Mouse (Mus musculus) kidney, postnatal 0 days (tissue): ENCODE measurements at regions not wholly inside any gene's neighbourhood (a gene's known extent, or its start where the extent isn't known, plus 50 kb on each side); places are given as distances from the start of the nearest gene placed in this dataset.
"Not testable (repeated sequence)": the region's sequence is repeated elsewhere in the genome, so short reads cannot be mapped to it uniquely, and the experiment has no call there.

Experiments used
- ATAC-seq: fragments of 200-750 bp; cut with Nextera tagmentation; replicated peaks from 2 replicates; pipeline ENCODE4 v1.8.0; 2017; ENCODE audit warnings: low read depth, moderate number of reproducible peaks, moderate TSS enrichment, moderate library complexity; ENCODE audit not compliant: low FRiP score
- DNase-seq: peaks from one replicate; pipeline ENCODE4 v3.0.0-alpha.2; 2016; ENCODE audit warnings: low spot score
- H3K27ac ChIP-seq: fragments of 300-500 bp; sonication (generic); 2 replicates; pipeline ENCODE4 v1.5.1; 2014; ENCODE audit warnings: mild to moderate bottlenecking
- H3K27me3 ChIP-seq: fragments of 300-500 bp; sonication (generic); 2 replicates; pipeline ENCODE4 v1.6.1; 2014; ENCODE audit warnings: low read length, mixed read lengths; ENCODE audit not compliant: insufficient read depth
- H3K36me3 ChIP-seq: fragments of 300-500 bp; sonication (generic); 2 replicates; pipeline ENCODE4 v1.6.1; 2014; ENCODE audit warnings: low read length, mixed read lengths; ENCODE audit not compliant: insufficient read depth
- H3K4me1 ChIP-seq: fragments of 300-500 bp; sonication (generic); replicated peaks from 2 replicates; pipeline ENCODE4 v1.6.1; 2014; ENCODE audit warnings: antibody characterized with exemption, low read length, mixed read lengths; ENCODE audit not compliant: insufficient read depth
- H3K4me2 ChIP-seq: fragments of 300-500 bp; sonication (generic); 2 replicates; pipeline ENCODE4 v1.6.1; 2014; ENCODE audit warnings: mild to moderate bottlenecking, low read length, moderate library complexity, mixed read lengths
- H3K4me3 ChIP-seq: fragments of 300-500 bp; sonication (generic); replicated peaks from 2 replicates; pipeline ENCODE4 v1.5.1; 2014; ENCODE audit warnings: low read depth, low read length
- H3K9ac ChIP-seq: fragments of 300-500 bp; sonication (generic); 2 replicates; pipeline ENCODE4 v1.6.1; 2014; ENCODE audit warnings: low read depth, low read length
- H3K9me3 ChIP-seq: fragments of 300-500 bp; sonication (generic); replicated peaks from 2 replicates; pipeline ENCODE4 v1.6.1; 2016; ENCODE audit warnings: low read length, inconsistent platforms, mixed read lengths
- CTCF ChIP-seq: IDR thresholded peaks from 2 replicates; pipeline ENCODE4 v1.5.1; 2016; ENCODE audit warnings: antibody characterized with exemption, low read depth, mild to moderate bottlenecking, moderate library complexity
- WGBS: fragments of 180-500 bp; shearing (Covaris S2); extraction: QIAGEN DNeasy Blood & Tissue Kit; methylation state at CpG from one replicate; pipeline ENCODE4 v1.1.7; 2014; 5-methylcytosine and 5-hydroxymethylcytosine counted together

GRCm38 (mm10) chr4:10404438-10404837 lies 469.9 kb upstream of the 2610301B20Rik start:
- ATAC-seq (no peak), DNase-seq (no peak)
- Histone ChIP-seq H3K4me3 (no peak overlapping the region), H3K4me2 (no peak overlapping the region), H3K9ac (no peak overlapping the region), H3K9me3 (no peaks in the 10 kb centered on the region), H3K27ac (no peak overlapping the region), H3K4me1 (no peaks in the 10 kb centered on the region), H3K27me3 (no peaks in the 10 kb centered on the region), H3K36me3 (no peaks in the 10 kb centered on the region)
- WGBS: 49% methylated on average over 5 of the region's 5 CpGs
- TF ChIP-seq CTCF: no peak

DNA sequence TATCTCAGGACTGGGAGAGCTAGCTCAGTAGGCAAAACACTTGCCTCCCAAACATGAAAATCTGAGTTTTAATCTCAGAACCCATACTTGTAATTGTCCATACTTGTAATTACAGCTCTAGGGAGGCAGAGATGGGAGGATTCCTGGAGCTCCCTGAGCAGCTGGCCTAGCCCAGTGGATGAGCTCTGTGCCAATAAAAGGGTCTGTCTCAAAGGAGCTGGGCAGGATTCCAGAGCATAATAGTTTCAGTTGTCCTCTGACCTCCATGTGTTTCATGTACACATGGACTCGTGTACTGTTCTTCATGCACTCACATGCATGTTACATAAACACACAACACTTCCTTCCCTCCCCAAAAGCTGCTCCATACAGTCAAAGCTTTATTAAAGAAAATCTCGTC lies 469.2 kb upstream of the 2610301B20Rik start:
- H3K9me3 ChIP-seq: no peaks in the 10 kb centered on the region

GRCm38 (mm10) chr4:10414274-10414673 lies 460.0 kb upstream of the 2610301B20Rik start:
- no peak for TF ChIP-seq CTCF
- H3K27me3 ChIP-seq: no peaks in the 10 kb centered on the region
- no peaks in the 10 kb centered on the region for H3K4me1 ChIP-seq
- H3K27ac ChIP-seq: no peak overlapping the region
- no peak overlapping the region for H3K9ac ChIP-seq
- H3K36me3 ChIP-seq: no peaks in the 10 kb centered on the region
- no peak for ATAC-seq
- DNase-seq: no peak
- H3K9me3 ChIP-seq: no peaks in the 10 kb centered on the region
- H3K4me3 ChIP-seq: no peak overlapping the region
- H3K4me2 ChIP-seq: no peak overlapping the region

More for the DNA sequence above, 469.2 kb upstream of the 2610301B20Rik start:
- peak; percentile 15 for DNase-seq
- no peak overlapping the region for H3K27ac ChIP-seq
- no peak for ATAC-seq
- 55% methylated on average over 2 of the region's 2 CpGs for WGBS
- H3K27me3 ChIP-seq: no peaks in the 10 kb centered on the region
- no peaks in the 10 kb centered on the region for H3K36me3 ChIP-seq
- H3K4me3 ChIP-seq: no peak overlapping the region
- no peaks in the 10 kb centered on the region for H3K4me1 ChIP-seq
- TF ChIP-seq CTCF: no peak
- no peak overlapping the region for H3K9ac ChIP-seq
- H3K4me2 ChIP-seq: no peak overlapping the region

- Histone ChIP-seq H3K4me2 (no peak overlapping the region), H3K4me3 (no peak overlapping the region), H3K27me3 (no peaks in the 10 kb centered on the region), H3K9me3 (no peaks in the 10 kb centered on the region), H3K27ac (no peak overlapping the region), H3K36me3 (no peaks in the 10 kb centered on the region), H3K4me1 (no peaks in the 10 kb centered on the region), H3K9ac (no peak overlapping the region)
- TF ChIP-seq CTCF: peak; percentile 47
- ATAC-seq (no peak), DNase-seq (peak; percentile 47)
- WGBS: 38% methylated on average over 1 of the region's 1 CpGs
These were observed 452.9 kb upstream of the 2610301B20Rik start for GRCm38 (mm10) chr4:10421354-10421753.

DNA sequence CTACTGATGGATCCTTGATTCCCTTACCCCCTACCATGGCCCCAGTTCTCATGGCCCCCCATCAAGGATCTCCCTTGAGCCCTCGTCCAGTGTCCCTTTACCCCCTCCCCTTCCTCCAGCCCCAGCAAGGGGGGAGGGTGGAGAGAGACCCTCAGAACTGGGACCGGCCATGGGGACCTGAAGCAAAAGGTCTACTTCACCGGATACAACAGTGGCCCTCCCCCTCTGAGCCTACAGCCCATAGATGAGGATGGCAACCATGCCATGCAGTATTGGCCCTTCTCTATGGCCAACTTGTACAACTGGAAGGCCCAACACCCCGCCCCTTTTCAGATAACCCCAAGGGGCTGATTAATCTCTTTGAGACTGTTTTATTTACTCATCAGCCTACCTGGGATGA lies 439.9 kb upstream of the 2610301B20Rik start:
- Histone ChIP-seq H3K27me3 (no peaks in the 10 kb centered on the region), H3K36me3 (no peaks in the 10 kb centered on the region), H3K9ac (no peak overlapping the region), H3K4me1 (no peaks in the 10 kb centered on the region), H3K9me3 (no peaks in the 10 kb centered on the region), H3K27ac (no peak overlapping the region), H3K4me3 (no peak overlapping the region), H3K4me2 (no peak overlapping the region)
- ATAC-seq: peak; percentile 40; the same call in 1 of the 2 replicates
- TF ChIP-seq CTCF: no peak
- WGBS: 95% methylated on average over 4 of the region's 4 CpGs
- DNase-seq: no peak

DNA sequence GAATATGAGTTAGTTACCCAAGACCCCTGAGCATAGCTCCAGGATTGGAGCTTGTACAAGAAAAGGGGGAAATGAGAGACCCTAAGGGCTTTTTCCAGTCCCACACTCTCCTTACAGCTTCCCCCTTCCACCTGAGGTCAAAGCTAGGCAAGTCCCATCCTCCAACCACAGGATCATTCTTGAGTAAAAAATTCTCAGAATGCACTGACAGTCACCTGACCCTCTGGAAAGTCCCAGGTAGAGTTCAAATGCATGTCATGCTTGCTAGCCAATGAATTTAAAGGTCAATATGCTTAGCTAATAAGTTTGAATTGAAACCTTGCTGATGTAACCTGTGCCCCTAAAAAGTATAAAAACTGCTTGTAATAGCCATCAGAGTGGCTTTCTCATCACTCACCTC lies 434.4 kb upstream of the 2610301B20Rik start:
- not testable (repeated sequence) for H3K4me1 ChIP-seq, H3K9ac ChIP-seq, ATAC-seq, H3K9me3 ChIP-seq, H3K4me2 ChIP-seq, DNase-seq, H3K27me3 ChIP-seq, H3K4me3 ChIP-seq, H3K36me3 ChIP-seq, H3K27ac ChIP-seq

- 21% methylated on average over 1 of the region's 1 CpGs for WGBS
- no peaks in the 10 kb centered on the region for H3K4me1 ChIP-seq
These were observed 414.7 kb upstream of the 2610301B20Rik start for GRCm38 (mm10) chr4:10459603-10460002.

More at GRCm38 (mm10) chr4:10459603-10460002, 414.7 kb upstream of the 2610301B20Rik start:
- Histone ChIP-seq H3K27me3 (no peaks in the 10 kb centered on the region), H3K4me2 (no peak overlapping the region), H3K36me3 (no peaks in the 10 kb centered on the region), H3K4me3 (no peak overlapping the region), H3K9me3 (no peaks in the 10 kb centered on the region), H3K9ac (no peak overlapping the region), H3K27ac (no peak overlapping the region)
- no peak for TF ChIP-seq CTCF
- DNase-seq: no peak
- ATAC-seq: no peak
